Mouse (Mus musculus) G1E (cell line): Measurements from ENCODE around the gene Rftn1. TPM values are rescaled to one million over a fixed set of nuclear protein-coding genes. Genes with fewer than 3 reads are reported as not detected.

ENCODE experiments used
- ATAC-seq: 2 replicates; pipeline ENCODE4 v1.8.0; 2016; ENCODE audit warnings: mild to moderate bottlenecking; ENCODE audit not compliant: insufficient number of reproducible peaks, poor library complexity, low FRiP score, severe bottlenecking; ENCODE audit errors: extremely low read depth
- DNase-seq: peaks from one replicate; pipeline ENCODE4 v3.0.0; 2012; ENCODE audit warnings: low spot score
- H3K27me3 ChIP-seq: 2 replicates; pipeline ENCODE4 v1.6.1; 2012; ENCODE audit warnings: mild to moderate bottlenecking, low read length, inconsistent platforms; ENCODE audit not compliant: insufficient read depth
- H3K36me3 ChIP-seq: replicated peaks from 2 replicates; pipeline ENCODE3; 2012; ENCODE audit warnings: mild to moderate bottlenecking, inconsistent platforms
- H3K4me1 ChIP-seq: 2 replicates; pipeline ENCODE4 v1.6.1; 2012; ENCODE audit warnings: low read depth, low read length, inconsistent platforms, mixed read lengths; ENCODE audit not compliant: insufficient read depth
- H3K4me3 ChIP-seq: 2 replicates; pipeline ENCODE4 v1.5.1; 2012; ENCODE audit warnings: low read depth, mild to moderate bottlenecking, inconsistent platforms, low read length, moderate library complexity, mixed read lengths
- H3K9me3 ChIP-seq: replicated peaks from 2 replicates; pipeline ENCODE4 v1.6.1; 2012; ENCODE audit warnings: inconsistent platforms
- CTCF ChIP-seq: IDR thresholded peaks from 2 replicates; pipeline ENCODE4 v1.5.1; 2012; ENCODE audit warnings: low read depth, low read length, inconsistent platforms, mixed read lengths
- GATA1 ChIP-seq: IDR thresholded peaks from 2 replicates; pipeline ENCODE4 v1.6.1; 2012; ENCODE audit warnings: borderline replicate concordance, low read length, inconsistent platforms, mixed read lengths
- GATA2 ChIP-seq: IDR thresholded peaks from 2 replicates; pipeline ENCODE4 v1.6.1; 2012; ENCODE audit warnings: low read depth, low read length, inconsistent platforms, borderline replicate concordance
- POLR2AphosphoS5 ChIP-seq: IDR thresholded peaks from 2 replicates; pipeline ENCODE4 v1.6.1; 2012; ENCODE audit warnings: low read depth, low read length, inconsistent platforms; ENCODE audit not compliant: insufficient replicate concordance
- TAL1 ChIP-seq: conservative IDR thresholded peaks from 2 replicates; pipeline ENCODE4 v1.6.1; 2012; ENCODE audit warnings: low read depth, low read length, inconsistent platforms, mixed read lengths
- polyA plus RNA-seq: library from polyadenylated mRNA; stranded (reverse); fragments of >175 nt; gene quantifications from 2 replicates; pipeline ENCODE4 v1.2.3, GENCODE M21; 2012
- total RNA-seq, 2 experiments: library from RNA; stranded (forward) in 1 of 2; stranded (reverse) in 1 of 2; fragments of 200-1000 nt in 1 of 2; fragments of >200 nt in 1 of 2; fragmentation: Nextera tagmentation in 1 of 2; gene quantifications; 2 replicates each; pipeline ENCODE4 v1.2.3; 2014 to 2017

The Rftn1 gene
- total and polyA plus RNA-seq, 3 experiments = not detected

DNA sequence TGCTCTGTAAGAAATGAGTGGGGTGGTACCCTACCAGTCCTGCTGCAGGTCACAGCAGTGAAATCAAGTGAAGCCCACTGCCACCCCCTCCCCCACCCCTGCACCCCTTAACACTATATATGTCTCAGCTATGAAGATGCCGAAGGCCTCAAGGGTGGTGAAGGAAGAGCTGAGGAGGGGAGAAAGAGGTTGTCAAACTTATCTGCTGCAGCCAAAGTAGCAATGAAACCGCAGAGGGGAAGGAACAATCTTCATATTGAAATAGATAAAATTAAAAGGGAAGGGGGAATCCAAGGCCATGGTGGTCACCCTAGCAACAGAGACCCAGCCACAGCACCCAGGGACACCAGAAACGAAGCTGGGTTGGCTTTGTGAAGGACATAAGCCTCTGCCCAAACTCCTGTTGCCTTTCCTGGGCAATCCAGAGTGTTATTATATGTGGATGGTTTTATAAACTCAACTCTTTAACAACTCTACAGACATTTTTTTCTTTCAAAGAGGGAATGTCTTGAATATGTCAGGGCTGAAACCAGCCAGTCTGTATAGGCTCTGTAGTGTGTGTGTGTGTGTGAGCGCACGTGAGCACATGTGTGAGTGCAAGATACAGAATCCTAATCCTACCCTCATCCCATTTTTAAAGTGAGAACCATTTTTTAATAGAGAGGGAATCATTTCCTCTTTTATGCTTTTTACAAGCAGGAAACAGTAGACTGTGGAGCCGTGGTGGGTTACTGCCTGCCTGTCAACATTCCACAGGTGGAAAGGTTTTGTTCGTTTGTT is 119.5 kb downstream of the Rftn1 start:
- H3K4me3 ChIP-seq = no peak overlapping the region
- no peaks in the 10 kb centered on the region for H3K27me3 ChIP-seq

DNA sequence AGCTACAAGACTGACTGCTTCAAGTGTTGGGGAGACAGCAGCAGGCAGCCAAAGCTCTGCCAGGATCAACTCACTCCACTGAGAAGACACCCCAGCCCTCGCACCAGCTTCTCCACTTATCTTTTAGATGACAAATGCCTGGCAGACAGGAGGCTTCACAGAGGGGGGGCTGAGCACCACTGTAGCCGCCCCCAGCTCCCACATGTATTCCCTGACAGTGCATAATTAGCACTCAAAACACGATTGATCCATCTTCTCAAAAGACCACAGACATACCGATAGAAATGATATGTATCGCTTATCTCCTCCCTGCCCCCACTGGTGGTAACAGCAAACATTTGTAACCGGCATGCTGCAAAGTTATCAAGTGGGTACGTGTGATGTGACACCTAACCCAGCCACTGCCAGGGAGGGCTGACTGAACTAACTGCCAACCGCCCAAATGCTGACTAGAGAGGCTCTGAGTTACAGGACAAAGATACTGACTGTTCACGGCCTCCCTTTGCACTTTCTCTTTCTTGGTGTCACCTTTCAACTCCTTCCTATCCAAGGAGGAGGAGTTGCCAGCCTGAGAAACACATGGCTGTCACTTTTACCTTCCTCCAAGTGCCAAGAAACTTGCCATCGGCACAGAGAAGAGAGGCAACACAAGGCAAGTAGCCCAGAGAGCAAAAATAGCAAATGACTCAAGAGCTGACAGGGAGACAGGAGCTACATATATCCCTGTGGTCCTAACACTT is 120.4 kb downstream of the Rftn1 start:
- TF ChIP-seq GATA2 = no peak
- no peak for TF ChIP-seq POLR2AphosphoS5
- TF ChIP-seq CTCF = no peak
- no peak for TF ChIP-seq TAL1
- TF ChIP-seq GATA1 = no peak
- no peaks in the 10 kb centered on the region for H3K27me3 ChIP-seq
- H3K9me3 ChIP-seq = peaks cover 48% of the 10 kb centered on the region
- ATAC-seq (no peak), DNase-seq (no peak)
- no peak overlapping the region for H3K4me3 ChIP-seq
- no peaks in the 10 kb centered on the region for H3K4me1 ChIP-seq
- H3K36me3 ChIP-seq = no peaks in the 10 kb centered on the region

More for the DNA sequence above, 119.5 kb downstream of the Rftn1 start:
- DNase-seq (no peak), ATAC-seq (no peak)
- no peak for TF ChIP-seq CTCF
- no peak for TF ChIP-seq GATA2
- TF ChIP-seq TAL1 = no peak
- no peak for TF ChIP-seq POLR2AphosphoS5
- no peak for TF ChIP-seq GATA1
- H3K36me3 ChIP-seq = no peaks in the 10 kb centered on the region
- H3K9me3 ChIP-seq = peaks cover 42% of the 10 kb centered on the region
- no peaks in the 10 kb centered on the region for H3K4me1 ChIP-seq

DNA sequence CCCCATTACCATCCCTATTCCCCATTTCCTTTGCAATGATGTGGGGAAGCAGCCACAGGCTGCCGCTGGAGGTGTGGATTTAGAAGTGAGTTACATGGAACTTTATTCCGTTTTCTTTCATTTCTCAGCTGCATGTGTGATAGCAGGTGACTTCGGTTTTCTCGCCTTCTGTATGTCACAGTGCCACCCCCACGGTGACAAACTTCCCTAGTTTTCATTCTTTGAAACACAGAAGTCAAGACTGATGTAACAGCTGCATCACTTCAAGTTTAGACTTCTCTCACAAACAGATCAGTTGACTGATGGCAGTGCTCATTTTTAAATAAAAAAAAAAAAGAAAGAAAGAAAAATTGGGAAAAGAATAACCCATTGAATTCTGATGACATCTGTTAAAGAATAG is 121.3 kb downstream of the Rftn1 start:
- ATAC-seq = no peak
- Histone ChIP-seq H3K4me1 (no peaks in the 10 kb centered on the region), H3K9me3 (peaks cover 50% of the 10 kb centered on the region), H3K4me3 (no peak overlapping the region), H3K36me3 (no peaks in the 10 kb centered on the region), H3K27me3 (no peaks in the 10 kb centered on the region)
- no peak for DNase-seq
- TF ChIP-seq GATA2 (no peak), POLR2AphosphoS5 (no peak), GATA1 (no peak), TAL1 (no peak), CTCF (no peak)

DNA sequence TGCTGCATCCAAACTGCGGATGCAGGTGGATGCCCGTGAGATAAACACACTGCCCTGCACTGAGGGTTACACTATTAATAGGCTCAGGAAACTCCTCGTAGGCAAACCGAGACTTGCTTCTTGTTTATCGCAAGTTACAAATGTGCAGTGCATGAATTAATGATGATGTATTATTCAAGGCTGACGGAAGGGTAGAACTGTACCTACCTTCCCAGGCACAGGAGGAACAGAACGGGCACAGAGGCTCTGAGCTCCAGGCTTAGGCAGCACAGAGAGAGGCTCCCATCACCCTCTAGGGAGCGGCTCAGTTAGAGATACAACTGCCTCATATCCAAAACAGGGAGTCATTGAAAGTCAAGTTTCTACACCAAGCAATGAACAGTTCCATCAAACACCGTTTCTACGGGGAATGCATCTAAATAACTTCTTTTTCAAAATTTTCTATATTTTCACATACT is 121.8 kb downstream of the Rftn1 start:
- H3K9me3 ChIP-seq = peaks cover 55% of the 10 kb centered on the region
- H3K27me3 ChIP-seq = no peaks in the 10 kb centered on the region
- no peak overlapping the region for H3K4me3 ChIP-seq
- no peak for DNase-seq
- ATAC-seq = no peak
- no peak for TF ChIP-seq POLR2AphosphoS5
- TF ChIP-seq GATA1 = no peak
- no peak for TF ChIP-seq TAL1
- TF ChIP-seq CTCF = no peak
- no peak for TF ChIP-seq GATA2
- H3K4me1 ChIP-seq = no peaks in the 10 kb centered on the region
- H3K36me3 ChIP-seq = no peaks in the 10 kb centered on the region

DNA sequence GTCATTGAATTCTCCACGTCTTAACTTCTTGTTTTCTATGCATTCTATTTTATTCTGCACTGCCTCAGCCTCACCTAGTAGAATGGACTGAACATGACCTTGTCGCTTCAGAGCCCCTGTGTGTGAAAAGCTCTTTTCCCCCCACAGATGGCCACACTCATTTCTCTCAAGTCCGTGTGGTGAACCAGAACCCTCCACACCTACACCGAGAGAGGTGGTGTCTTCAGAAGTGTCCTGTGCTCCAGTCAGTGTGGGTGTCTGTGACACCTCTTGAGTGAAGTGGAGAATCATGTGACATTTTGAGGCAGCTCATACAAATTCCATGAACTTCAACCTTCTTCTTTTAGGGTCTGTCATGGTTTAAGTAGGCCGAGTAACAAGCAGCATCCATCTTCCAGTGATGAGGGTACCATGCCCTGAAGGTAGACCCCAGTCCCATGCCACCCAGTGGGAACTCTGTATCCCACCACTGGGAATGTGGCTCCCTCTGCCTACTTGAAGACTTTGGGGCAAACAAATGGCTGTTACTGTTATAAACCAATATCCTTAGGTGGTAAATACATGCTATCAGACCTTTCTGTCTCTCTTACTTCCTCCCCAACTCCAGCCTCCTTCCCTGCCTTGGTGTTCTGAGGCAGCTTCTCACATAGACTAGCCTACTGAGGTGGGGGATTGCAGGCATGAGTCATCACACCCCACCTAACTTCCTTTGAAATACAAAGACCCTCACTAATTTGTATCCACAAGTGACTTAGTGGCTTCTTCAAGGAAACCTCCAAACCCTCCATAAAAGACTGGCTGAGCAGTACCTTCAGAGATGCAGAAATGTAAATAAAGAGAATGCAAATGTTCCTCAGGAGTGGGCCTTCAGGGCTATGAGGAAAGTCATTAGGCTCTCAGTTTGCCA is 122.4 kb downstream of the Rftn1 start:
- ATAC-seq = no peak
- Histone ChIP-seq H3K27me3 (no peaks in the 10 kb centered on the region), H3K4me3 (no peak overlapping the region), H3K36me3 (no peaks in the 10 kb centered on the region), H3K9me3 (peaks cover 52% of the 10 kb centered on the region), H3K4me1 (no peaks in the 10 kb centered on the region)
- no peak for TF ChIP-seq GATA1
- TF ChIP-seq CTCF = no peak
- no peak for TF ChIP-seq TAL1
- TF ChIP-seq POLR2AphosphoS5 = no peak
- no peak for TF ChIP-seq GATA2
- no peak for DNase-seq
